Mouse (Mus musculus) adrenal gland, postnatal 25 days (tissue): ENCODE measurements around the gene Gstp3. TPM values are rescaled to one million over a fixed set of nuclear protein-coding genes. Genes with fewer than 3 reads are reported as not detected.
A peak's percentile ranks its signal among the peaks of the same experiment; 100 is the strongest.

Experiments
- DNase-seq: peaks from one replicate; pipeline ENCODE4 v3.0.0; 2021; ENCODE audit warnings: mixed read lengths
- long read RNA-seq: library from polyadenylated mRNA; stranded (forward); transcript quantifications from one replicate; pipeline ENCODE4 v2.0.0, GENCODE M21; 2021
- total RNA-seq: library from RNA; stranded (reverse); gene quantifications from 2 replicates; pipeline ENCODE4 v1.2.3, GENCODE M21; 2021

Gene Gstp3
- 0.76 and 5.2 TPM in 2 replicates for total RNA-seq
- long read RNA-seq, transcript Gstp3-202 (7 exons, 708 nt), result major isoform, 44 of 76 reads
- long read RNA-seq, partial matches to known transcripts, result 8 of 76 reads
- long read RNA-seq, other reads (novel, unspliced or antisense), result 23 of 76 reads

GRCm38 (mm10) chr19:4059069-4059740, at the start of gene Gstp3:
TSS of gene Gstp3 (minus strand) at chr19:4059569.
- no peak for DNase-seq

DNA sequence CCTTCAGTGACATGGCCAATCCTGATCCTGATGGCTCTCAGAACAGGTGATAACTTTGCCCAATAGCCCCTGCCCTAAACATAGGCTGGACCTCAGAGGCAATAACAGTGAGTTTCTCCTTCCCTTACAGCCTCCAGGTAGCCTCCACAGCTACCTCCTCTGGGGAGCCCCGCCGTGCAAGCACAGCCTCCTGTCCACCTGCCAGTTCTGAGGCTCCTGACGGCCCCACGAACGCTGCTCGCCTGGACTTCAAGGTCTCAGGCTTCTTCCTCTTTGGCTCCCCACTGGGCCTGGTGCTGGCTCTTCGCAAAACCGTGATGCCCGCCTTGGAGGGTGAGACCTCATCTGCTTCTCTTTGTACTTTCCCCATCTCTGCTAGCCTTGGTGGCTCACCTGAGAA, 49.2 kb upstream of the Gstp3 start:
- DNase-seq, result no peak

DNA sequence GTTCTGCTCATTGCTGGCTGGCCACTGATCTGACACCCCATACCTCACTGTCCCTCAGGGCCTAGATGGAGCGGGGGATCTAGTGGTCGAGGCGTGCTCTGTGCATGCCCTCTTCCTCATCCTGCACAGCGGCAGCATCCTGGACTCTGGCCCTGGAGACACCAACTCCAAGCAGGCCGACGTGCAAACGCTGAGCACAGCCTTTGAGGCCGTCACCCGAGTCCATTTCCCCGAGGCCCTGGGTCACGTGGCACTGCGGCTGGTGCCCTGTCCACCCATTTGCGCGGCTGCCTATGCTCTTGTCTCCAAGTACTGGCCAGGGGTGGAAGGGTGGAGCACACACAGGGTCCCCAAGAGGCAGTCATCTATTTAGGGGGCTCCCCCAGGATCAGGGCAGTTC, 47.3 kb upstream of the Gstp3 start:
- no peak for DNase-seq

DNA sequence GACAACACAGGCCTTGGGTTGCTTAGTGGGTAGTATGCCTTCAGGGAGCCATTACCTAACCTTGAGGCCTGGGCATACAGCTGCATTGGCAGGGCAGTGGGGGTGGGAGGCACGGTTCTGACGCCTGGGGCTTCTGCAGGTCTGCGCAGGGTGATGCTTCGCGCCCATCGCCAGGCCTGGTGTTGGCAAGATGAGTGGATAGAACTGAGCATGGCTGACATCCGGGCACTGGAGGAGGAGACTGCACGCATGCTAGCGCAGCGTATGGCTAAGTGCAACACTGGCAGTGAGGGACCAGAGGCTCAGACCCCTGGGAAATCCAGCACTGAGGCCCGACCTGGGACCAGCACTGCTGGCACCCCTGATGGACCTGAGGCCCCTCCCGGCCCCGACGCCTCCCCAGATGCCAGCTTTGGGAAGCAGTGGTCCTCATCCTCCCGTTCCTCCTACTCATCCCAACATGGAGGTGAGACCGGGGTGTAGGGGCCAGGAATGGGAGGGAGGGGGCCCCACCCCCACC, 45.4 kb upstream of the Gstp3 start:
- DNase-seq, result no peak

GRCm38 (mm10) chr19:4103792-4104191, 44.4 kb upstream of the Gstp3 start:
- DNase-seq, result no peak

DNA sequence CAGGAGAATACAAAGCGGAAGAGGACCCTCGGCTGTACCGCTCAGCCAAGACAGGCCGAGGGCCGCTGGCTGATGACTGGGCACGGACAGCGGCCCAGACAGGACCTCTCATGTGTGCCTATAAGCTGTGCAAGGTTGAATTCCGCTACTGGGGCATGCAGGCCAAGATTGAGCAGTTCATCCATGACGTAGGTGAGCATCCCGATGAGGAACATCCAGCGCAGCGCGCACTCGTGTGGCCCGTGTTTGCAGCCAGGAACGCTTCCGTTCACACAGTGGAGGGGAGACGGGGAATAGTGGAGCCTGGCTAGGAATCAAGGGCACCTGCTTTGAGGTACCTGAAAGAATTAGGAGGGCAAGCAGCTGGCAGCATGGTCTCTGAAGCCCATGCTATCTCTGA, 43.9 kb upstream of the Gstp3 start:
- DNase-seq, result no peak

GRCm38 (mm10) chr19:4102626-4103025, 43.3 kb upstream of the Gstp3 start:
- DNase-seq, result no peak

DNA sequence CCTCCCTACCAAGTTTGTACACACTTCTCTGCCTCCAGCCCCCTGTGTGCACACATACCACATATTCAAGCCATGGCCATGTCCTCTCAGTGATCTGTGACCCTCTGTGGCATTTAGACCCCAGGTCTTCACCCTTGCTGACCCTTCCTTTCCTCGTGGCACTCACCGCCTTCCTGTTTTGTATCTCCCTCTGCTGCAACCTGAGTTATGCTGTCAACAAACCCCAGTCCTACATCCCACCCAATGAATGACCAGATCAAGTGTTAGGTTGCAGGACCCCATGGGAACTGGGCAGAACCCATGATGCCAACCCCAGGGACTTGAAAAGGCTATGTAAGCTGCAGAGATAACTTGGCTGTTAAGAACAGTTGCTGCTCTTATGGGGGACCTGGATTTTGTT, 42.7 kb upstream of the Gstp3 start:
- DNase-seq, result no peak

DNA sequence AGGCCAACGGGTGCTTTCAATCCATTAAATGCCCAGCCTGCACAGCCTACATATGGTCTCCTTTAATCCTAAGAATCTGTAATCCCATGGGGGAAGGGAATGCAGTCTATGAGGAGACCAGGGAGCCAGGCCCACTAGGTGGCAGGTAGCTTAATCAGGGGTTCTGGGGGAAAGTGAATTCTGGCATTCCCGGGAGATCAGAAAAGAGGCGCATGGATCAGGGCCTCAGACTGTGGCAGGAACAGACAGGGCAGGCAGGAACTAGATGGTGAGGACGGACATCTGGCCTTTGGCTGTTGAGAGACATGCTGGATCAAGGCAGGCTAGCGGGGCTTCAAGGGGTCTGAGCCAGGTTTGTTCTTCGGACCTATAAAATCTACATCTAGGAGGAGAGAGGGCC, 42.1 kb upstream of the Gstp3 start:
- DNase-seq, result no peak

DNA sequence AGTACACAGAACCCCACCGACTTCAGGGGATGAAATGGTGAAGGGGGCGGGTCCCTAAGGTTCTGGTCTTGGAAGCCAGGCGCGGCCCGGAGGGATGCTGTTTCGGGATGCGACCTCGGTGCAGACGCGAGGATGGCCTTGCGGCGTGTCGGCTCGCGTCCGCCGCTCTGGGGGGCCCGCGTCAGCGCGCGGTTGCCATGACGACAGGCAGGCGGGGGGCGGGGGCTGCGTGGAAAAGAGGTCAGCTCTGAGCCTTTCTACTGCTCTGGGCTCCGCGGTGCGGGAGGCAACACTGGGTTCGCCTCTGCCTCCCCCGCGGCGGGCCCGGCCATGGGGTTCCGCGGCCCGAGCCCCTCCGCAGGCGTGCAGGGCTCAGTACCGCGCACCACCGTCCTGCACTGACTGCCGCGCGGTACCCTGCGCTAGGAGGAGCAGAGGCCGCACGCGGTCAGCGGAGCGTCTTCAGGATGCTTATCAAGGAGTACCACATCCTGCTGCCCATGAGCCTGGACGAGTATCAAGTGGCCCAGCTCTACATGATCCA, 41.4 kb upstream of the Gstp3 start:
- peak; percentile 72 for DNase-seq

DNA sequence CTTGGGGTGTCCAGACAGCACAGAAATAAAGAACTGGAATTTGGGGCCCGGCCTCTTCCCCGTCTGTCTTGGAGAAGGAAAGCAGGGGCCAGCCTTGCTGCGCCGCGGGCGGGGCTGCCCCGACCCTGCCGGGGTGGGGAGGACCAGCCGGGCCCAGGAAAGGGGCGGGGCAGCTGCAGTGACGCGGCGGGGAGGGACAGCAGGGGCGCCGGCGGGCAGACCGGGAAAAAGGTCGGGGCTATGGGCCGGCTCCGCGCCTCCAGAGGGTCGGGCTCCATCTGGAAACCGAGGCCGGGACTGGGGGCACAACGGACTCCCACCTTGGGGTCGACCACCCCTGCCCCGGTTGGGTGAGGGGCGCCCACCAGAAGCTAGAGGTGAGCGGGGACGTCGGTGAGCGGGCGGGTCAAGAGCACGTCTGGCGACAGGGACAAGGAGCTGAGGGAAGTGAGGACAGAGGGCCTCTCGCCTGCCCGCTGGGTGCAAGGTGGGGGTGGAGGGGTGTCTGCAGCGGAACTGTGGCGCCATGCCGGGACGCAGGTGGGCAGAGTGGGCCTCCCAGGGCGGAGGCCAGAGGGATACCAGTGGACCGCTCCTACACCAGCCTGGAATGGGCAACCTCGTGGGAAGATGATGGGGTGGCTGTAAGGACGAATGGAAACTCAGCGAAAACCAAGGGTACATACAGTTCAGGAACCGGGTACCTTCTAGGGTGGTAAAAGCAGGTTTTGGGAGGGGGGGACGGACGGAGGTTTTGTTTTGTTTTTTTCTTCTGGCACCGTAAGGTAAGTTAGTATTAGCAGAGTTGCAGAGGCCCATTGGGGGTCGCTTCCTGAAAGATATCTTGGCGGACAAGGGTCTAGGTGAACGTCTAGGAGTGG, 40.7 kb upstream of the Gstp3 start, which contains the start of gene Pitpnm1:
Gene Pitpnm1 (plus strand): TSS at position 162 of the 881 bp plus-strand sequence.
- DNase-seq, result peak; percentile 89

GRCm38 (mm10) chr19:4099056-4099455, 39.7 kb upstream of the Gstp3 start:
- DNase-seq, result peak; percentile 94

DNA sequence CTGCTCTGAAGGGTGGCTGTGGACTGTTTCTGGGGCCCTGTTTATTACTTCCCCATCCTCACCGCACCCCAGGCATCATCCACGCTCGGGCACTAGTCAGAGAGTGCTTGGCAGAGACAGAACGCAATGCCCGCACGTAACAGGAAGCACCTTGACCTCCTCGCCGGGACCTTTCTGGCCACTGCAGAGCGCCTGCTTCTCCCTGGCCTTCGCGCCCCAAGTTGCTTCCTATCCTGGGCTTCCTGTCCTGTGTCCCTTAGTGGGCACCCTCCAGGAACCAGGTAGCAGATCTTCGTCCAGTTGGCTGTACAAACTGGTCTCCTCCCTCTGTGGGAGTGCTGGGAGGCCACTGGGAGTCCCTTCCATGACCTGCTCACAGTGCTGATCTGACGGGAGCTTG, 39.1 kb upstream of the Gstp3 start:
- DNase-seq, result no peak

DNA sequence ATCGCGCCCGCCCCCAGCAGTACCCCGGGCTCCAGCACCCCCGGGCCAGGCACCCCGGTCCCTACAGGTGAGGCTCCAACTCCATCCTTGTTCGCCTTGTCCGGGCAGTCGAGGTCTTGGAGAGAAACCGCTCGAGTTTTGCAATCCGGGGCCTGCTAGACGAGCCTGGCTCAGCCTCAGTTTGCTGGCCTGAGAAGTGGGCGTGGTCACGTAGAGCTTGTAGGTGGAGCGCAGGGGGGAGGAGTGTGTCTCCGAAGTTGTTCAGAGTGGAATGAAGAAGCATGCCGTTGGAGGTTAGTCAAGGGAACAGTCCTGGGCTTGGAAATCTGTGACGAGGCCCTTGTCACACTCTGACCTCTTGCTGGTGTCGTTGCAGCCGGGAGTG, 38.1 kb upstream of the Gstp3 start:
- peak; percentile 80 for DNase-seq

- peak; percentile 100 for DNase-seq
Measured at GRCm38 (mm10) chr19:4096642-4097440, 37.5 kb upstream of the Gstp3 start, which contains the start of gene Cdk2ap2. TSS of gene Cdk2ap2 (plus strand) at chr19:4097182.

GRCm38 (mm10) chr19:4095802-4096201, 36.4 kb upstream of the Gstp3 start:
- no peak for DNase-seq

GRCm38 (mm10) chr19:4094774-4095303, 35.5 kb upstream of the Gstp3 start:
- no peak for DNase-seq

DNA sequence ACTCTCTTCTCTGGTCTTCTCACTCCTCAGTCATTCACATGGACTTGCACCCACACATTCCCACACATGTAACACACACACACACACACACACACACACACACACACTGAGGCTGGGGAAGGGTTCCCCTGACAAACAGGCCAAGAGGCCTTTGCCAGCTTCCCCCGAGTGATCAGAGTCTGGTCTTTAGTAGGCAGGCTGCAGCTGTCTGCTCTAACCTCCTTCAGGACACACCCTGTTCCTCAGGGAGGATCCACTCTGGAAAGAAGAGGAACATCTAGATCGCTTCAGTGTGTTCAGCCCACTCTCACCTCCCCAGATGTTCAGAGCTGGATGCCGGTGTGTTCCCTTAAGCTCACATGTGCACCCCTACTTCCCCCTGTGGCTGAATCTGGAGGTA, 35.0 kb upstream of the Gstp3 start:
- no peak for DNase-seq

DNA sequence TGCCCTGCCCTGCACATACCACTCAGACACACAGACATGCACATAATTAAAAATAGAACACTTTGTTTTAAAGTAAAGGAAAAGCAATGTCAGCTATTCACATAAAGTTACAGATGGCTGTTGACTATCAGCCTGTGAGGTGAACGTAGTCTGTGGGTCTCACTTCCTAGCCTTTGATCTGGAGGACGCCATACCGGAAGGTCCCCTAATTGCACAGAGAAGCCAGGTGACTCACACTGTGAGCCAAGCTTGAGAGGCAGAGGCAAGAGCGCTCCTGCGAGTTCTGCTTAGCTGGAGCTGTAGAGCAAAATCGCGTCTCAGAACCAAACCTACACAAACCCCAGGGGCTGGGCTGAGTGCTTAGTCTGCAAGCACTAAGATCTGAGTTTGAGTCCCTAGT, 34.4 kb upstream of the Gstp3 start:
- DNase-seq, result no peak

DNA sequence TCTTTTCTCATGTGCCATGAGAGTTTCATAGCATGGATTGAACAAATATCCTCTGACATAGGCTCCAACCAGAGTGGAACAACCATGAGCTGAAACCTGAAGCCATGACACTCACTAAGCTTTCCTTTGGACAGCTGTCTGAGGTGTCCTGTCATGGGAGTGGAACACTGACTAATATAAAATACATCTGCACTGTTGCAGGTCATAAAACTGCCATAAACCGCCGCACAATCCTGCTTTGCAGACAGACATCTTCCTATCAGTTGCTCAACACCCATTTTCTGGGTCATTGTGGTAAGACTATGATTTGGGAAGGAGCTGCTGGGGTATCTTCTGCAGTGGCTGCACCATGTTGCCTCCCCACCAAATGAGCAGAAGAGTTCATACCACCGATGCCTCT, 33.4 kb upstream of the Gstp3 start:
- no peak for DNase-seq

- no peak for DNase-seq
Measured at GRCm38 (mm10) chr19:4091383-4091782, 32.0 kb upstream of the Gstp3 start.

DNA sequence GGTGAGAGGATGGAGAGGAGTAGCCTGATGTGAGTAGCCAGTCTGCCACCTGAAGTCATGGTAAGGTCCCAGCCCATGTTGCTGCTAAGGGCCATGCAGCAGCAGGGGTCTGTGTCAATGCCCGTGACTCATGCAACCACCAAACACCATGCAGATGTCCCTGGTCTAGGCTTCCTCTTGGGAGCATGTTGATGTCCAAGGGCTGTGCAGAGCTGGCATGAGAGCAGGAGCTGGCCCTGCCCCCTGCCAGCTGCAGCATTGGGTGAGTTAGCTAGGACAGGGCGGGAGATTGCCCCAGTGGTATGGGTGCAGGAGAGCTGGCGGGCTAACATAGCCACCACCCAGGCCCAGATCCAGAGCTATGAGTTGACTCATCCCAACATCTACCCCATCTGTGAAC, 31.1 kb upstream of the Gstp3 start:
- DNase-seq, result no peak
